Mouse (Mus musculus) spleen, adult 2 months (tissue): ENCODE results near the gene Hoxd4.

Source experiments
- CTCF ChIP-seq: fragments of 200-500 bp; IDR thresholded peaks from 2 replicates; pipeline ENCODE4 v1.5.1; 2011; ENCODE audit warnings: mild to moderate bottlenecking, inconsistent platforms; ENCODE audit not compliant: insufficient read depth, insufficient read length, insufficient replicate concordance; ENCODE audit errors: extremely low read depth
- POLR2A ChIP-seq: fragments of 200-500 bp; IDR thresholded peaks from 2 replicates; pipeline ENCODE4 v1.6.1; 2011; ENCODE audit warnings: low read depth, low read length, inconsistent platforms

DNA sequence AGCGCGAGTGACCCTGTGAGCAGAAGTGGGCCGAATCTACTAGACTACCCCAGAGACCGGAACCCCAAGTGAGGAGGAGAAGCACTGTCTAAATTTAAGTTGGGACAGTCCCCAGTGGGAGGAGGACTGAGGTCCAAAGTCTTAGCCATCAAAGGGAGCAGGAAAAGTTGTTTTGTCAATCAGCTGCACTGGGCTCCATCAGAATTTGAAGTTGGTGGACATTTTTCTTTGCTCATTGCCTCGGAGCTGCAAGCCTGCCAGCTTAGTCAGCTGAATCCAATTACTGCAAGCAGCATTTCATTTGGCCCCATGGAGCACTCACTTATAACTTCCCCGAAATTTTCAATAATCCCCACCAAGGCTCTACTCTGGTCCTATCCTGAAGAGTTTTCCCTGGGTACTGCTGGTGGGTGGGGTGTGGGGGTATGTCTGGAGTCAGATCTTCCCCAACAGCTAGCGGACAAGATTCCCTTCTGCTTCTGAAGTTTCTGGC, 25.9 kb downstream of the Hoxd4 start:
- TF ChIP-seq CTCF (no peak), POLR2A (no peak)
